Mouse (Mus musculus) Muller cell, postnatal 12 days (primary cell): ENCODE data around the gene Lypd3.
"Not testable (repeated sequence)": the region's sequence is repeated elsewhere in the genome, so short reads cannot be mapped to it uniquely, and the experiment has no call there.

Experiments used
- DNase-seq: peaks from one replicate; pipeline ENCODE4 v3.0.0-alpha.2; 2015; ENCODE audit errors: inconsistent ontology term

Lypd3 gene

GRCm38 (mm10) chr7:24612308-24612910 lies 23.9 kb upstream of the Lypd3 start:
- DNase-seq: no peak

GRCm38 (mm10) chr7:24614816-24615215 lies 21.5 kb upstream of the Lypd3 start:
- no peak for DNase-seq

- DNase-seq: no peak
These were observed 18.6 kb upstream of the Lypd3 start for GRCm38 (mm10) chr7:24617763-24618162.

- DNase-seq: not testable (repeated sequence)
These were observed 18.0 kb upstream of the Lypd3 start for GRCm38 (mm10) chr7:24618374-24618773.

- DNase-seq: no peak
These were observed 16.5 kb upstream of the Lypd3 start for GRCm38 (mm10) chr7:24619671-24620397.

- no peak for DNase-seq
These were observed 15.2 kb upstream of the Lypd3 start for GRCm38 (mm10) chr7:24621193-24621592.

GRCm38 (mm10) chr7:24622967-24623366 lies 13.4 kb upstream of the Lypd3 start:
- no peak for DNase-seq

- DNase-seq: peak; percentile 83
These were observed 7.4 kb upstream of the Lypd3 start for GRCm38 (mm10) chr7:24628685-24629610.

- DNase-seq: no peak
These were observed 6.7 kb upstream of the Lypd3 start for GRCm38 (mm10) chr7:24629672-24630071.

GRCm38 (mm10) chr7:24630116-24630880 lies 6.1 kb upstream of the Lypd3 start:
- no peak for DNase-seq

GRCm38 (mm10) chr7:24637046-24637445 lies 696 bp downstream of the Lypd3 start:
- no peak for DNase-seq

GRCm38 (mm10) chr7:24638026-24638856 lies 1.9 kb downstream of the Lypd3 start:
- peak; percentile 14 for DNase-seq

- no peak for DNase-seq
These were observed 4.1 kb downstream of the Lypd3 start for GRCm38 (mm10) chr7:24640450-24640849.

- DNase-seq: no peak
These were observed 6.1 kb downstream of the Lypd3 start for GRCm38 (mm10) chr7:24642491-24642890.

GRCm38 (mm10) chr7:24644492-24644891 lies 8.1 kb downstream of the Lypd3 start:
- DNase-seq: no peak

- DNase-seq: no peak
These were observed 8.6 kb downstream of the Lypd3 start for GRCm38 (mm10) chr7:24644996-24645395.

GRCm38 (mm10) chr7:24646486-24646885 lies 10.1 kb downstream of the Lypd3 start:
- DNase-seq: peak; percentile 7

- peak; percentile 12 for DNase-seq
These were observed 17.3 kb downstream of the Lypd3 start for GRCm38 (mm10) chr7:24653681-24654080.

- no peak for DNase-seq
These were observed 23.5 kb downstream of the Lypd3 start for GRCm38 (mm10) chr7:24659737-24660357.
